Mouse (Mus musculus): Measurements from ENCODE around the gene Fam71e1.
A peak's percentile ranks its signal among the peaks of the same experiment; 100 is the strongest.

Fam71e1 gene

DNA sequence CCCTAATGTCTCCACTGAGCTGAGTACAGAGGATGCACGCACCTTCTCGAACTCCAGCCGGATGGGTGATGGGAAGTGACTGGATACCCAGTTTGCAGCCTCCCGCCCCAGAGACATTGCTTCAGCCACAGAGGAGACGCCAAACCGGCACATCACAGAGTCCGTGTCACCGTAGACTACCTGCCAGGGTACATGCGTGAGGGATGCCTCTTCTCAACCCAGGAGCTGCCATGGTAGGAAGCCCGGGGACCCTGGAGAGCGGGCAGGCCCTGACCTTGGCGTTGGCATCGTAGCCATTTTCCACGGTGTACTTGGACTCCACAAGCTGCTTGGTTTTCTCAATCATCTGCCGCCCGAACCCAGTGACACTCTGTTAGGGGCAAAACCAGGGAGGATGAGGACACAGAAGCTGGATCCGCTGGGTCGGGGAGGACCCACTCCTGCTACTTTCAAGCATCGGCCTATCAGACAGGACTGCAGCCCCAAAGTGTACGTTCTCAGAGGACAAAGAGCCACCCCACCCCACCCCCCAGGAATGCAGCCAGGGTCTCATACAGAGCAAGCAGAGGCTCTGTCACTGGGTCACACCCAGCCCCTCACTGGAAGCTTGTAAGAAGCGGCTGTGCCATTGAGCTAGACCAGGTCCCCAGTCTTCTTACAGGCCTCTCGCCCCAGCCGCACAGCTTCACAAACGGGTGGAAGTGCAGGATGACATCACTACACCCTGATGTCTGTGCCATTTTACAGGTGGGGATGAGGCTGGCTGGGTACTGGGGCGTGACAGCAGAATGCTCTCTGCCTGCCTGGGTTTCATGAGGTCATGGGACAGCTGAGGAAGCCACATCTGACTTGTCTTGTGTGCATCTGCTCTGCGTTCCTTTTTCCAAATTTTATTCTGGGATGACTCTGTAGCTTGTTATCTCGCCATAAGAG, 39.5 kb downstream of the Fam71e1 start:
- no peak for DNase-seq

DNA sequence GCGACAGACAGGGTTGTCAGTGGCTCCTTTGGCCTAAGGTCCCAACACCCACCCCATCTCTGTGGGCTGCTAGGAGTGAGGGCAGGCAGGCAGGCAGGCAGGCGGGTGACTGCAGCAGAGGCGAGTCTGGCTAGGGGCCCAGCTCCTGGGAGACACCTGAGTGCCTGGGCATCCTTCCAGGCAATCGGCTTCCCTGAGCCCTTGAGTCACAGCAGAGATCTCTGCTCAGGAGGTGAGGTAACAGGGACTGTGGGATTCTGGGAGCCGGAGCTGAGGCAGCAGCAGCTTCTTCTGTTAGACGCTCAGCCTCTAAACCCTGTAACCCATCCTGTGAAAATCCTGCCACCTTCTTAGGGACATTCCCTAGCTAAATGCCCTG, 40.2 kb downstream of the Fam71e1 start:
- DNase-seq, result peak; percentile 76 to 85

DNA sequence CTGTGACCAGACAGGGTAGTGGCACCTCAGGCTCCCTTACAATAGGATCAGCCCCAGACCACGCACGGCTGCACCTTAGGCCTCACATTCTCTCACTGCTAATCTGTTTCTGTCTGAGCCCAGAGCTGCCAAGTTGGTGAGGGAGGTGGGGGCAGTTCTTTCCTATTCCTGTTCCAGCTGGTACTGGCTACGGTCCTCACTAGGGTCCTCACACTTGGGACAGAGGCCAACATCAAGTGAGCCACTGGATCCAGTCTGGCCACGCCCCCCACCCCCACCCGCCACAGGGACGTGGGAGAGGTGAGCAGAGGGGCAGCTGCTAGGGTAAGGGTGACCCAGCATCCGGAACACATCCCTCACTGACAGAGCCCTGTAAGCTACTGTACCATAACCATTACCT, 40.6 kb downstream of the Fam71e1 start:
- no peak for DNase-seq

DNA sequence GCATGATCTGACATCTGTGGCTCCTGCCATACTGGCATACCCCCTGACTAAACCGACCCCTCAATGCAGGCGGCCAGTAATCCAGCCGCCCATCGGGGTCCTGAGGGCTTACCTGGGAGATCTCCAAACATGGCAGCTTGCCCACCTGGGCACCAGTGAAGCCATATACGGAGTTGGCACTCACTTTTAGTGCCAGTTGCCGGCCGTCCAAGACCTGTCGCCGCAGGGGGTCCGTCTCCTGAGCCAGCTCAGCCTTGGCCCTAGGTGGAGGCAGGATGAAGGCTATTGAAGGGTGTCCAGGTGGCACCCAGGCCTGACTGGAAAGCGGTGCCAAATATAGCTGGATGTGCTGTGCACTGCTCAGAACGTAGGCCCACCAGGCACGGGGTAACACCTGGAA, 41.1 kb downstream of the Fam71e1 start:
- no peak for DNase-seq

DNA sequence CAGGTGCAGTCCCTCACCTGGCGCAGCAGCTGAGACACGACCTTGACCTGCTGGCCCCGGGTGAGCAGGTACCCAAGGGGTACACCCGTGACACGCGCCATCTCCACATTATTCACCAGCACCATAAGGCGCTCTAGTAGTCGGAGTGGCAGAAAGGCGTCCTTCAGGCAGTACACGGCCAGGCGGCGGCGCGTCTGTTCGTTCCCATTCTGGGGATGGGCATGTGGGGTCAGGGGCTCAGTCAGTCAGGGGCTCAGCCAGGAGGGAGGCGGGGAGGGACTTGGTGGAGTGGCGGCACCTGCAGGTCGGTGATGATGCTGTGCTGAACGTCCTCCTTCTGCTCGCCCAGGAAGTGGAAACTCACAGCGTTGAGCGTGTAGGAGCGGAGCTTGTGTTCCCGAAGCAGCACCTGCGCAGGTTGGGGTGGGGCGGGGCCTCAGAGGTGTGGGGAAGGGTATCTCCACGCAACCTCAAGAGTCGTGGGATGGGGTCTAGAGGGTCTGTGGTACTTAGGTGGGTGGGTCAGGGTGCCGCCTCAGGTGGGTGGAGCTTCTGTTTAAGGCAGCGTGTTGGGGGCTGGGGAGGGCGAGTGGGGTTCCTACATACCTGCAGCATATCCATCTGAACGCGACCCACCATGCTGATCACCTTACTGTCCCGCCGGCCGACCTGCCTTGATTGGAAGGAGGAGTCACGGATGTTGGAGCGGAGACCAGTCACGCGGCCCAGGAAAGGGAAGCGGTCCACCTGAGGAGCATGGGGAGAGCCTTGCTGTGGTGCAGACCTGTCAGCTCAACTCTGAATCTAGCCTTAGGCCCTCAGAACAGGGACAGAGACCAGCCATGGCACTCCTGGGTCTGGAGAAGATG, 42.6 kb downstream of the Fam71e1 start:
- no peak for DNase-seq

DNA sequence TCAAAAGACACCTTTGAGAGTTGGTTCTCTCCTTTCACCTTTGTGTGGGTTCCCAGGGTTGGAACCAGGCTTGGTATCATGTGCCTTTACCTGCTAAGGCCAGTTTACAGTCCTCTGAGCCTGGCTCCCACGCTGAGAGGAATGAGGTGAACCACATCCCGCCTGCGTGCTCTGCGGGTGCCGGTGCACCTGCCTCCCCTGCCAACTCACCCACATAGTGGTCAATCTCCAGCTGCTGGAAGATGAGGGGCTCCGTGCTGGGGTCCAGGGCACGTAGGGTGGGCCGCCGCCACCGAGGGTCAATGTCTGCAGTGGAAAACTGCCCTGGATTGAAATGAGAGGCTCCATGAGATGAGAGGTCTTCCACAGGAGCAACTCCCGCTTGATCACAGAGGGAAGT, 46.2 kb downstream of the Fam71e1 start:
- no peak for DNase-seq

DNA sequence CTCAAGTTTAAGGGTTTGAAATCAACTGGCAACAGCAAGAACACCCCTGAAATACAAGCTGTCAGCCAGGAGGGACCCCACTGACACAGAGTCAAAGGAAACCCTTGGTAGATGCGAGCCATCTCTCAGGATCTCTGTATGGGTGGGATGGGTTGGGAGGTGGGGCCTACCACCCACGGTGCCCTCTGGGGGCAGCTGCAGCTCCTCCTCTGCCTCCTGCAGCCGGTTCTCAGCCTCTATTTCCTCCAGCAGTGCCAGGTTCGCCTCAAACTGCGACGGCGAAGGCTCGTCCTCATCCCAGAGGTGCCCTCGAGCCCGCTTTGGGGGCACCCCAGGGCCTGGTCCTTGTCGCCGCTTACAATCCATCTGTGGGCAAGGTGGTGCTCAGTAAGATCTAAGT, 46.7 kb downstream of the Fam71e1 start:
- DNase-seq, result no peak

DNA sequence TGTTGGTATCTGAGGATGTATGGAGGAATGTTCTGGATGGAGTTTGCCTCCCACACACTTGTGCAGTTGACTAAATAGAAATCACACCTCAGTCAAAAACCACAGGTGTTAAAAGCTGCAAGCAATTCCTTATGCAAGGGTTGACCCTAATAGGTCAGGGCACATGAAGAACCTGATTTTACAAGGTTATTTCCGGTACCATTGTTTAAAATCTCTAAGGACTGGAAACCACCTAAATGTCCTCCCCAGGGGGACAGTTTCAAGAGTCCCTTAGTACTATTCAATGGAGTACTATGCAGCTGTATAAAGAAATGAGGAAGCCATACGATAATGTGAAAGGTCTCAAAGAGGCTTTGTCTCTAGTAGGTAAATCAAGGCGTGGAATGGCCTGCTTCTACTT, 49.9 kb downstream of the Fam71e1 start:
- DNase-seq, result no peak

DNA sequence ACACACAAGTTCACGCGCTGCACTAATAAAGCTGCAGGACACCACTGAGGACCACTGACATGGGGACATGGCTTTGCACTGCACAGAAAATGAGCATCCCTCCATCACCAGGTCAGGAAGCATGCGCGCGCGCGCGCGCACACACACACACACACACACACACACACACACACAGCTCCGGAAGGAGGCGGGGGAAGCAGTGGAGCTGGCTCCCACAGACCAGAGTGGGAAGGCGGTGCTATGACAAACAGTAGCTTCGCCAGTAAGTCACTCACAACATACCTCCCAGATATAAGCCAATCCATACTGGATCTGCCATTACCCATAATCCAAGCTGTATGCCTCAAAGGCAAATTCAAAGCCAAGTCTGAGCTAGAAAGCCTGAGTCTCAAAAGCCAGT, 50.7 kb downstream of the Fam71e1 start:
- no peak for DNase-seq

DNA sequence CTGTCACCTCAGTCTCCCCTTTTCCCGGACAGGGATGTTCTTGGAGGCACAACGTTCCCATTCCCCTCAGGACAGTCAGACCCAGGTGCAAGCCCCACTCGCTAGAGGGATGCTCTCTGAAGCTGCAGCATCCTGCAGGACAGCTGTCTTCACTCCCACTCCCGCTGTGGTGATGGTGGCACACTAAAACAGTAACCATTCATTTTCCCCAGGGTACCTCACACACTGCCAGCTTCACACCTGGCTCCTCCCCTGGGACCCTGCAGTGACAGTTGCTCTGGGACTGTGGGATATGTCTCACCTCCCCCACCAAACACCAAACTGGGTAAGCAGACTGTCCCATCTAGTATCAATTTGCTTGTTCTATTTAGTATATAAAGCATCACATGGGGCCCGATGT, 51.3 kb downstream of the Fam71e1 start:
- no peak for DNase-seq

DNA sequence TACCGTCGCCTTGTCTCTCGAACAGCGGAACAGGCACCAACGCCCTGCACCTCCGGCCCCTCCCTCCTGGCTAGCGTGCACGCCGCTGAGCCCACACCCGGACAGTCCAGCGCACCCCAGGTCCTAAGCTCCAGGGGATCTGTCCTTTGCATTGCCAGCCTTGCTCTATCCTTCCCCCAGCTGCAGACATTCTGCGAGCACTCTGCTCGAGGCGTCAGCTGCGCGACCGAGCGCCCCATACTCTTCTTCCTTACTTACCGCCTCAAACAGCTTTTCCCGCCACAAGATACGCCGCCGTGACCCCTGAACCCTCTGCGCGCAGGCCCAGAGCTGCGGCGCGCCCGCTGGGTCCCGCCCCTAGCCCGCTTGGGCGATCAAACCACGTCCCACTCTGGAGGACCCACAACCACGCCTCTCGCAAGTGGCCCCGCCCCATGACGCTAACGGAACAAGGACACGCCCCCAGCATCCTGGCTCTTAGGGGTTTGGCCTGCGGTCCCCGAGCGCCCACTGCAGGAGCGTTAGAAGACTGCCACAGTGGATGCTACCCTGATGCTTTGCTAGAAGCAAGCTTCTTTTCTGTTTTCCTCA, 52.2 kb downstream of the Fam71e1 start, which contains the start of gene Pold1:
Gene Pold1, minus strand, starts transcription at position 353 of the 591 bp plus-strand sequence.
- DNase-seq, result peak; percentile 99 to 100

DNA sequence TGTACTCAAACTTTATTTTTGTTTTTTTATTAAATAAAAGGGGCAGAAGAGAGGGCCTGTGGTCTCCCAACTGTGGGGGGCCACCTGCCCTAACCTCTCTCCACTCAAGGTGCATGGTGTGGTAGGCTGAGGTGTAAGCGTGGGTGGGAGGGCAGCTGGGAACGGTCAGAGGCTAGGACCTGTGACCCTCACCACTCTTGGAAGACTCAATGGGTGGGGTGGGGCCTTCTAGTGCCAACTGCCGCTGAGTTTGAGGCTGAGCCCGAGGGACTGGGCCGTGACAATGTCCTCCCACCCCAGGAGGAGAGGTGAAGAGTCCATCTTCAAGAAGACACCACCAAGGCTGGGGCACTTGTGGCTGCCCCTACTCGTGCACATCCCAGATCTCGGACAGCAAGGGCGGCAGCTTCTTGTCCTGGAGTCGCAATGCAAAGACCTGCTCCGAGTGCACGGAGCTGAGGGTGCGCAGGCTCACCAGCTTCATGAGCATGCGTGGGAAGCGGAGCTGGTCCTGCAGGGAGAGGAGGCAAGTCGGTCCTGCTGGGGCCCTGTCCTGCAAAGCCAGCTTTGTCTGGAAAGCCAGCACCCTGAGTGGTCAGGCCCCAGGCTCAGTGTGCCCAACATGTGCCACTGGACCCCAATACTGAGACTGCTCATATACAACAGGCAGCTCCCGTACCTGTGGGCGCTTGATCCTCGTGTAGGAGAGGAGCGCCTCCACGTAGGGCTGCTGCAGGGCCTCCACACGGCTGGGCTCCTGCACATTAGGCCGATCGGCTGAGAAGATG, 53.4 kb downstream of the Fam71e1 start:
- DNase-seq, result no peak

DNA sequence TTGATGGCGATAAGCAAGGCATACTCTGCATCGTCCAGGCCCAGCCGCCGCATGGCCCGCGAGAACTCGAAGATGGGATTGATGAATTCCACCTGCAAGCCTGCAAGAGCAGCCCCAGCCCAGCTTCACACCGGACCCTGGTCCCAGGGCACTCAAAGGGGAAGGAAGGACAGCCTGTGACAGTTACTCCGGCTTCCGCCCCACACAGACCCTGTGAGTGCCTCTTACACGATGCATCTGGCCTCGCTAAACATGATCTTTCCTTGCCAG, 54.0 kb downstream of the Fam71e1 start:
- DNase-seq, result no peak
